Mouse (Mus musculus) pancreas, adult 10 weeks (tissue): ENCODE measurements around the gene AA986860. TPM values are rescaled to one million over a fixed set of nuclear protein-coding genes. Genes with fewer than 3 reads are reported as not detected.

Source experiments
- polyA plus RNA-seq: library from polyadenylated mRNA; stranded (reverse); fragments of 350-450 nt; fragmentation: Illumina TruSeq; extraction: RNeasy Lipid Tissue Mini Kit (QIAGEN cat#74804); gene quantifications from one replicate; pipeline ENCODE4 v1.2.3, GENCODE M21; 2015; ENCODE audit warnings: low read depth, low replicate concordance; ENCODE audit not compliant: insufficient read depth

The AA986860 gene
- 3.0 TPM for polyA plus RNA-seq

DNA sequence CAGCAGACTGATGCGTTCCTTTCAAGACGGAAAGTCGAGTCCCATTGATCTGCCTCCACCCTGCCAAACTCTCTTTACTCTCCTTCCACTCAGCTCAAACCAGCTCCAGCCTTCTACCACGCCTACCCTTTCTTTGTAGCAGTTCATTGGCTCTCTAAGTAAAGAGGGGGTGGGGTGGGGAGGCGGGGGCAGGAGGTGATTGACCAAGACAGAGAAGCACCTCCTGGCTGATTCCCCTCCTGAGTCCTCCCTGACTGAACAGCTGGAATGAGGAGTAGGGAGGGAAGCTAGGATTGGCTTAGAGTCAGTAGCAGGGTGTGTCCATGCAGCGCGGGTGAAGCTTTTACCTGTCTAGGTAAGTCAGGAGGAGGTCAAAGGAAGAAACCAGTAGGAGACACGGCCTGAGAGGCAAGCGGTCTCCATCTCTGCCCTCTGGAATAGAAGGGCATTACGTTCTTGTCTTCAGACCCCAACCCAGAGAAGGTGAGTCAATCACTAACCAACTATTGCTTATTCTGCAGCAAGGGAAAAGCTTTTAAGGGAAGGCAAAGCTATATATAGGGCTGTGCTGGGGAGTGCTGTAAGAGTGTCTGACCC lies at the start of gene AA986860:
Gene AA986860, plus strand, starts transcription at position 236 of the 597 bp plus-strand sequence.

DNA sequence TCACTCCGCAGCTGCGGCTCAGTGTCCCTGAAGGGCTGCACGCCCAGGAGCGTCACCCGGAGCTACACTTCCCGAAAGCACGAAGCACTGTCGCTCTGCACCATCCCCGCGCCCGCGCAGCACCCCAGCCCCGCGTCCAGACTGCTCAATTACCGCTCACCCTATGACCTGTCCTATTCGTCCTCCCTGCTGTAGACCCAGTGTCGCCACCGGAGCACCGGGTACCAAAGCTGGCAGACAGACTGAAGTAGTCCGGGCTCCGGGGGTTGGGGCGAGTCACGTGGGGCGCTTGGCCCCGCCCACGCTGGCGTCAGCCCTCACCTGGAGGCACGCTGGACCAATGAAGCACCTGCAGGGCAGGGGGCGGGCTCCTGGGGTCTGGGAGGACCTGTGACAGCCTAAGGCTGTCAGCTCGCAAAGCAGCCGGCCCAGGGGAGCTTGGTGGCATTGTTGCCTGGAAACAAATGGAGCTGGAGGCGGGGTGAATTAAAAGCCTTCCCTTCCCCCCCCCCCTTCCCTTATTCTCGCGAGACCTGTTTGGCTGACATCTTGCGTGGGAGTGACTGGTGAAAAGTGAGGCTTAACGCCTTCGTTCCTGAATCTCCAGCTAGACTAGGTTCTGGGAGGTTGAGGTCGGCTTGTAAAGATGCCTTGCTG lies 16.1 kb upstream of the AA986860 start, which contains the start of gene Gm29427:
Gene Gm29427, minus strand, starts transcription at position 239 of the 657 bp plus-strand sequence.

DNA sequence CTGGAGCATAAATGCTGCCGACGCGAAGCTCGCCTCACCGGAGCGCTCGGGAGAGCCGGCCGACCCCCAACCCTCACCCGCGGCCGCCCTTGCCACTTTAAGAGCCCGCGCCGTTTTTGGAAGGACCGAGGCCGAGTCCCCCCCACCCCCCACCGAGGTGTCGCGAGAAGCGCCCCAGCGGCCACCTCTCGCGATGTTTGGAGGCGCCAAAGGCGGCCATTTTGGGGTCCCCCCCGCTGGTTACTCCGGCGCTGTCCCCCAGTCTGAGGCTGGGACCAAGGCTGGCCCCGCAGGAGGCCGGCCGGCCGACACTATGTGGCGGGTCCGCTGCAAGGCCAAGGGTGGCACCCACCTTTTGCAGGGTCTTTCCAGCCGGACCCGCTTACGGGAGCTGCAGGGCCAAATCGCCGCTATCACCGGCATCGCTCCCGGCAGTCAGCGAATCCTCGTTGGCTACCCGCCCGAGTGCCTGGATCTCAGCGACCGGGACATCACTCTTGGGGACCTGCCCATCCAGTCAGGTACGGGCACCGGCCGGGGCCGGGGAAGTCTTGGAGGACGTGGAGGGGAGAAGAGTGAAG lies 14.4 kb upstream of the AA986860 start, which contains the start of gene Yod1:
Gene Yod1, plus strand, starts transcription at position 37 of the 581 bp plus-strand sequence.

DNA sequence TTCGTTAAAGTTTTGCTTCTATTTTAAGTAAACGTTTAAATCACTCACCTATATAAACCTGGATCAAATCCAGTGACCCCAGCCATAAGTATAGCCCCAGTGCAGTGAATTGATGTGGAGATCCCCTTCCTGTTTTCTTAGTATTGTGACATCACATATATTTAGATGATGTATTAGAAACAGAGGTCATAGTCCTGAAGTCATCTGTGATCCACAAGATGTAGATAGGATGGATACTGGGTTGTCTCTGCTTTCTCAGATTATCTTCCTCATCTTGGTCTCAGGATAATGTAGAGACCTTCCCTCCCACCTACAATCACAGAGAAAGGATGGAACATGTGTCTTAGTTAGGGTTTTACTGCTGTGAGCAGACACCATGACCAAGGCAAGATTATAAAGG lies 2.6 kb upstream of the AA986860 start, which contains the start of gene Pfkfb2:
Gene Pfkfb2, minus strand, starts transcription at position 101 of the 400 bp plus-strand sequence.

Other genes starting within 250 kb of the AA986860 start
- gene Zp3r, start 102.4 kb upstream of the AA986860 start, polyA plus RNA-seq = not detected
- not detected for gene C4bp, start 70.3 kb upstream of the AA986860 start, polyA plus RNA-seq
- gene Gm29427, start 16.2 kb upstream of the AA986860 start, polyA plus RNA-seq = not detected
- gene Yod1, start 14.6 kb upstream of the AA986860 start, polyA plus RNA-seq = 1.7 TPM
- gene Pfkfb2, start 2.7 kb upstream of the AA986860 start, polyA plus RNA-seq = 6.1 TPM
- gene Fcamr, start 68.9 kb downstream of the AA986860 start, polyA plus RNA-seq = not detected
- gene Pigr, start 94.7 kb downstream of the AA986860 start, polyA plus RNA-seq = 4.8 TPM
- 2.1 TPM for gene Fcmr, start 133.7 kb downstream of the AA986860 start, polyA plus RNA-seq
- not detected for gene Il24, start 155.5 kb downstream of the AA986860 start, polyA plus RNA-seq
- gene Il20, start 179.5 kb downstream of the AA986860 start, polyA plus RNA-seq = not detected
- gene Il19, start 208.1 kb downstream of the AA986860 start, polyA plus RNA-seq = not detected